Mouse (Mus musculus) layer of hippocampus, postnatal 36 days (tissue): Measurements from ENCODE around the gene Cd209g. TPM values are rescaled to one million over a fixed set of nuclear protein-coding genes. Genes with fewer than 3 reads are reported as not detected.

Experiments used
- total RNA-seq, 2 experiments: library from RNA; stranded (reverse); gene quantifications; 2 replicates each; pipeline ENCODE4 v1.2.3; 2021

Cd209g gene
- total RNA-seq, 2 experiments from 2014 or later: 0.66 TPM; not detected in 1

Other genes with a start within 250 kb of the Cd209g start
- under 1 TPM; 0.55 to 0.66 TPM for gene Cd209b, start 207.3 kb upstream of the Cd209g start, total RNA-seq
- gene Cd209c, start 179.4 kb upstream of the Cd209g start, total RNA-seq: under 1 TPM; 0.22 to 0.38 TPM
- gene Cd209f, start 28.3 kb upstream of the Cd209g start, total RNA-seq: under 1 TPM in 1 of 2 experiments, not detected in 1; 0.33 TPM
- 100 to 1,000 TPM in 1 of 2 experiments, 10 to 100 TPM in 1; 98.7 to 111 TPM for gene Evi5l, start 32.5 kb downstream of the Cd209g start, total RNA-seq
- 10 to 100 TPM; 41.2 to 41.9 TPM for gene Prr36, start 83.4 kb downstream of the Cd209g start, total RNA-seq
- not detected for gene Lrrc8e, start 92.7 kb downstream of the Cd209g start, total RNA-seq
- gene Map2k7, start 104.6 kb downstream of the Cd209g start, total RNA-seq: 100 to 1,000 TPM in 1 of 2 experiments, 10 to 100 TPM in 1; 91.3 to 116 TPM
- under 1 TPM; 0.15 to 0.68 TPM for gene Gm49320, start 104.8 kb downstream of the Cd209g start, total RNA-seq
- gene Tgfbr3l, start 114.1 kb downstream of the Cd209g start, total RNA-seq: 10 to 100 TPM; 13.8 to 14.0 TPM
- gene Snapc2, start 119.0 kb downstream of the Cd209g start, total RNA-seq: 10 to 100 TPM; 22.3 to 26.2 TPM
- gene Ctxn1, start 125.2 kb downstream of the Cd209g start, total RNA-seq: 100 to 1,000 TPM; 500 to 555 TPM
- 10 to 100 TPM; 62.6 to 72.6 TPM for gene Timm44, start 141.8 kb downstream of the Cd209g start, total RNA-seq
- 10 to 100 TPM; 22.7 to 28.4 TPM for gene Ccl25, start 191.1 kb downstream of the Cd209g start, total RNA-seq
- 10 to 100 TPM; 78.4 to 83.0 TPM for gene Elavl1, start 191.3 kb downstream of the Cd209g start, total RNA-seq